Mouse (Mus musculus) brain, embryonic 18.5 days (tissue): ENCODE data around the gene Mccc1.

Experiments
- DNase-seq: peaks from one replicate; pipeline ENCODE4 v3.0.0-alpha.2; 2012; ENCODE audit warnings: low read depth, low spot score

The Mccc1 gene

GRCm38 (mm10) chr3:36000275-36001239, at the start of gene Mccc1:
Gene Mccc1, minus strand, starts transcription at chr3:36000678.
- peak; percentile 97 for DNase-seq

DNA sequence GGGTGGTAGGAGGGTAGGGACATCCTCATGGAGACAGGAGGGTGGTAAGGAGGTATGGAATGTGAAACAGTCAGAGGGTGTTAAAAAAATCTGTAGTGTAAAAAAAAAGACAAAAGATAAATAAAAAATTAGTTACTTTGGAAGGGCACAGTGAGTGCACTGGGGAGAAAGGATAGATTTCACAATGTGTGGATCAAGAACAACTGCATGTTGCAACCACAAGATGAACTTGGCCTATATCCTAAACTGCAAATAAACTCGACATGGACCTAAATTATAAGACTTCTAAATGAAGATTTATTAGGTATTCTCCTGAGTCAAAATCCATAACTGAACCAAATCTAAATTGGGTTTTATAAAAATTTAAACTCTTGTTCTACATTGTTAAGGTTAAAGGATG, 48.6 kb upstream of the Mccc1 start:
- DNase-seq = no peak

GRCm38 (mm10) chr3:36045086-36045485, 44.6 kb upstream of the Mccc1 start:
- no peak for DNase-seq

DNA sequence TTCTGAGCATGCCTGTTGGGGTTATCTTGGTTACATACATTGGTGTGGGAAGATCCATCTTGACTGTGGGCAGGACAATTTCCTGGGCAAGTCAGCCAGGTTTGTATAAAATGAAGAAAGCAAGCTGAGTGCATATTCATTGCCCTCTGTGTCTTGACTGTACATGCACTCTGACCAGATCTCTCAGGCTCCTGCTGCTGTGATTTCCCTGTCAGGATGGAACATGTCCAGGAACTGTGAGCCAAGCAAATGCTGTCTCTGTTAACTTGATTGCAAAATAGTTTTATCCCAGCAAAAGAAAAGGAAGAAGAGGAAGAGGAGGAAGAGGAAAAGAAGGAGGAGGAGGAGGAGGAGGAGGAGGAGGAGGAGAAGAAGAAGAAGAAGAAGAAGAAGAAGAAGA, 44.0 kb upstream of the Mccc1 start:
- no peak for DNase-seq

GRCm38 (mm10) chr3:36031740-36032510, 31.4 kb upstream of the Mccc1 start:
- no peak for DNase-seq

- DNase-seq = no peak
Measured at GRCm38 (mm10) chr3:36029993-36030392, 29.5 kb upstream of the Mccc1 start.

DNA sequence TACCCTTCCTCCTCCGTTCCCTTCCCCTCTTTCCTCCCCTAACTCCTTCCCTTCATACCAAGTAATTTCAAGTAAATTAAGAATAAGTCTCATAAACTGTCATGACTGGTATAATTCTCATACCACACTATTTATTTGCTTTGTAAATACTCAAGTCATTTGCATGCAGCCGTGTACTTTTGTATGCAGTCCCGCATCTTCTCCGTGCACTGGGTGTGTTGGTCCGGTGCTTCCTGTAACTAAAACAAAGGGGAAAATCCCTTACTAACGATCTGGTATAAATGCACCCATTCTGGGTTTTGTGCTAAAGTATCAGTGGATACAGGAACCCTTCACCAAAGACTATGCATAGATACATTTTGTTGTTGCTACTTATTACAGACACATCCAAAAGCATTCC, 25.3 kb upstream of the Mccc1 start:
- DNase-seq = no peak

GRCm38 (mm10) chr3:36011239-36011638, 10.8 kb upstream of the Mccc1 start:
- no peak for DNase-seq

GRCm38 (mm10) chr3:36008411-36009154, 8.1 kb upstream of the Mccc1 start:
- no peak for DNase-seq

GRCm38 (mm10) chr3:36004028-36004895, 3.8 kb upstream of the Mccc1 start:
- DNase-seq = no peak

GRCm38 (mm10) chr3:35994552-35995531, 5.6 kb downstream of the Mccc1 start:
- no peak for DNase-seq

GRCm38 (mm10) chr3:35990715-35991114, 9.8 kb downstream of the Mccc1 start:
- no peak for DNase-seq

DNA sequence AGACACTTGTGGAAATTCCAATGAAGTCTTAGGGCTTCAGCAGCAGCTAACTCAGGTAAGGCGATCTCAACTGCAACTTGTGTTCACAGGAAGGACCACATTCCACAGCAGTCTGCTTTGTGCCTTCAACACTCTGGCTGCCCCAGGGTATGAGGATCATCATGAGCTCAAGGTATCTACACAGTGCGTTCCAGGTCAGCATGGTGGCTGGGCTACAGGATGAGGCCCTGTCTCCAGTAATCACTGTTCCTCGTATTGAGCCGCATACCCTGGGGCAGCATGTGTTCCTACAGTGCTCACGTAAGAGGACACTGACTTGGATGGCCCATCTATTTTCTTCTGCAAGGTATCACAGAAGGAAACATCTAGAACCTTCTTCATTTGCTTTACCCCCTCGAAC, 12.4 kb downstream of the Mccc1 start:
- DNase-seq = no peak

DNA sequence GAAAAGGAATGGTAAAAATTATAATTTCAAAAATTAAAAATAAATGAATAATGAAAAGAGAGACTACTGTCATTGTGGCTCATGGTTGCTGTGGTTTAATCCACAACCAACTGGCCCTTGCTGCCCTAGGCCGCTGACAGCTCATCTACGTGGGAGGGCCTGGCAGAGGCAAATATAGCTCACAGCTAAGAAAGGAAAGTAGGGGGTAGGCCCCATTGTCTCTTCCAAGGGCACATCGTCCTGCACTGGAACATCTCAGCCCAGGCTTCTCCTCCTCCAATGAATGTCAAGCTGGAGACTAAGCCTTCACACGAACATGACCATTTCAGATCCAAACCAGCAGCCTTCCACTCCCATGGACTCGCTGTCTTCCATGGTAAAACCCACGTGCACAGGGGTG, 14.2 kb downstream of the Mccc1 start:
- no peak for DNase-seq

DNA sequence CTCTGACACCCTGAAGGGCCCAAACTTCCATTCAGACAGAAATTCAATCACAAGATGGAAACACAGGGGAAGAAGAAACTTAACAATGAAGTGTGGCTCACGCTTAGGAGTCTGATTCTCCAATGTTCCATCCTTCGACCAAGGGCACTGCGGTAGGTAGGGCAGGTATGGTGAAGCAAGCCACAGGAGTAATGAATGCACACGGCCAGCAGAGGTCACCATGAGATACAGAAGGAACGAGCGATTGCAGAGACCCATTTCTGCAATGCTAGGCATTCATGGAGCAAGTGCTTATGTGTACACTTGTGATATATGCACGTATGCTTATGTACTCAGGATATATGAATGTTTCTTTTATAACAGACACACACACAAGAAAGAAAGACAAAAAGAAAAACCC, 26.9 kb downstream of the Mccc1 start:
- DNase-seq = no peak

DNA sequence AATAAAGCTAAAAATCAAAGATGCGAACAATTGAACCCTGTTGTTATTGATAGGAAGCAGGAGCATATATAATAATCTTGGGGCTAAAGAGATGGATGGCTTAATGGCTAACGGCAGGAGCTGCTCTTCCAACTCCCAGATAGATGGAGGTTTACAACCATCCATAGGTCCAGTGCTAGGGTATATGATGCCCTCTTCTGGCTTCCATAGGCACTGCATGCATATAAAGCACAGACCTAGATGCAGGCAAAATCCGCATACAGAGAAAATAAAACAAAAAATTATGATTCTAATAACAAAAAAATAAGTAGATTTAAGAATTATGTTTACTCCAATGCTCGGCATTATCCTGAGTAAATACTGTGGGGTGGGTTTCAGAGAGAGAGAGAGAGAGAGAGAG, 27.5 kb downstream of the Mccc1 start:
- DNase-seq = no peak

- no peak for DNase-seq
Measured at GRCm38 (mm10) chr3:35971149-35971548, 29.3 kb downstream of the Mccc1 start.

GRCm38 (mm10) chr3:35970441-35970840, 30.0 kb downstream of the Mccc1 start:
- DNase-seq = no peak

GRCm38 (mm10) chr3:35967366-35967921, 33.0 kb downstream of the Mccc1 start:
- no peak for DNase-seq
